Mouse (Mus musculus) myocyte (in vitro differentiated cells): Measurements from ENCODE around the gene Dusp2. TPM values are rescaled to one million over a fixed set of nuclear protein-coding genes. Genes with fewer than 3 reads are reported as not detected.

ENCODE experiments used
- H3K27me3 ChIP-seq: one replicate; pipeline ENCODE4 v1.6.1; 2011; ENCODE audit not compliant: control insufficient read depth, insufficient read depth, insufficient read length
- H3K36me3 ChIP-seq: one replicate; pipeline ENCODE4 v1.6.1; 2011; ENCODE audit not compliant: control insufficient read depth, insufficient read depth
- H3K4me2 ChIP-seq: one replicate; pipeline ENCODE4 v1.6.1; 2011; ENCODE audit warnings: low read depth, control low read depth
- H3K4me3 ChIP-seq: one replicate; pipeline ENCODE4 v1.5.1; 2011; ENCODE audit warnings: mild to moderate bottlenecking, control low read depth, moderate library complexity
- H3K79me2 ChIP-seq: one replicate; pipeline ENCODE4 v1.6.1; 2011; ENCODE audit not compliant: control insufficient read depth, insufficient read depth
- H3ac ChIP-seq: one replicate; pipeline ENCODE4 v1.6.1; 2011; ENCODE audit not compliant: control insufficient read depth, insufficient read length
- CEBPB ChIP-seq: IDR thresholded peaks from 2 replicates; pipeline ENCODE4 v1.6.1; 2011; ENCODE audit warnings: mild to moderate bottlenecking, moderate library complexity; ENCODE audit not compliant: poor library complexity, insufficient read depth, severe bottlenecking
- E2F4 ChIP-seq: IDR thresholded peaks from one replicate; pipeline ENCODE4 v1.6.1; 2011; ENCODE audit warnings: mild to moderate bottlenecking, control low read depth, moderate library complexity; ENCODE audit not compliant: insufficient read depth
- MAX ChIP-seq: IDR thresholded peaks from one replicate; pipeline ENCODE4 v1.6.1; 2011; ENCODE audit warnings: low read depth, mild to moderate bottlenecking, control low read depth
- MYOD1 ChIP-seq, 3 experiments: IDR thresholded peaks; one replicate each; pipeline ENCODE4 v1.6.1; 2011; ENCODE audit warnings: control low read depth in 2 of 3, low read depth in 2 of 3, mild to moderate bottlenecking in 2 of 3, moderate library complexity in 1 of 3; ENCODE audit not compliant: insufficient read length in 2 of 3, control insufficient read depth in 1 of 3
- MYOG ChIP-seq, 3 experiments: IDR thresholded peaks; one replicate each; pipeline ENCODE4 v1.6.1; 2011; ENCODE audit warnings: control low read depth in 2 of 3, low read depth in 2 of 3, mild to moderate bottlenecking in 2 of 3; ENCODE audit not compliant: insufficient read length in 2 of 3, control insufficient read depth in 1 of 3, insufficient read depth in 1 of 3
- POLR2A ChIP-seq: IDR thresholded peaks from one replicate; pipeline ENCODE4 v1.6.1; 2011; ENCODE audit warnings: low read depth, mild to moderate bottlenecking, control low read depth, moderate library complexity; ENCODE audit not compliant: insufficient read length
- POLR2AphosphoS2 ChIP-seq: IDR thresholded peaks from one replicate; pipeline ENCODE4 v1.6.1; 2011; ENCODE audit warnings: low read depth, control low read depth; ENCODE audit not compliant: insufficient read length
- REST ChIP-seq: IDR thresholded peaks from one replicate; pipeline ENCODE4 v1.6.1; 2011; ENCODE audit warnings: mild to moderate bottlenecking, control low read depth, moderate library complexity; ENCODE audit not compliant: insufficient read depth, insufficient read length
- SRF ChIP-seq: IDR thresholded peaks from one replicate; pipeline ENCODE4 v1.6.1; 2011; ENCODE audit warnings: low read depth; ENCODE audit not compliant: control insufficient read depth, insufficient read length
- TCF12 ChIP-seq: IDR thresholded peaks from one replicate; pipeline ENCODE4 v1.6.1; 2011; ENCODE audit warnings: mild to moderate bottlenecking, control low read depth; ENCODE audit not compliant: poor library complexity, insufficient read depth, severe bottlenecking
- TCF3 ChIP-seq: IDR thresholded peaks from one replicate; pipeline ENCODE4 v1.6.1; 2011; ENCODE audit warnings: low read depth, control low read depth; ENCODE audit not compliant: insufficient read length
- USF1 ChIP-seq: IDR thresholded peaks from one replicate; pipeline ENCODE4 v1.6.1; 2011; ENCODE audit warnings: low read depth, mild to moderate bottlenecking, control low read depth, moderate library complexity
- polyA plus RNA-seq: library from polyadenylated mRNA; unstranded; fragments of >200 nt; fragmentation: generic; extraction: Trizol; gene quantifications from one replicate; pipeline ENCODE4 v1.2.1, GENCODE M21; 2012; ENCODE audit warnings: missing spikeins

Gene Dusp2
- polyA plus RNA-seq, 1 experiment: 4.5 TPM

- Histone ChIP-seq H3K36me3 (no peaks in the 10 kb centered on the region), H3K4me3 (no peak overlapping the region), H3ac (no peak overlapping the region), H3K27me3 (no peaks in the 10 kb centered on the region), H3K4me2 (no peak overlapping the region), H3K79me2 (no peaks in the 10 kb centered on the region)
- TF ChIP-seq POLR2AphosphoS2 (no peak), SRF (no peak), POLR2A (no peak), CEBPB (no peak), USF1 (no peak), MYOG (IDR thresholded peaks at IDR 0.05; ENCODE audit: control insufficient read depth in 1 of 3, insufficient read depth in 1 of 3, insufficient read length in 2 of 3, low read depth in 2 of 3) (no peak), TCF3 (no peak), TCF12 (no peak), MAX (no peak), MYOD1 (IDR thresholded peaks at IDR 0.05; ENCODE audit: control insufficient read depth in 1 of 3, insufficient read length in 2 of 3, low read depth in 2 of 3) (no peak), REST (no peak), E2F4 (no peak)
These were observed 19.5 kb upstream of the Dusp2 start for GRCm38 (mm10) chr2:127316431-127316830.

- no peaks in the 10 kb centered on the region for H3K27me3 ChIP-seq
- no peaks in the 10 kb centered on the region for H3K79me2 ChIP-seq
- no peak overlapping the region for H3K4me3 ChIP-seq
- H3K36me3 ChIP-seq: no peaks in the 10 kb centered on the region
- no peak for TF ChIP-seq CEBPB
- TF ChIP-seq MYOG (IDR thresholded peaks at IDR 0.05; ENCODE audit: control insufficient read depth in 1 of 3, insufficient read depth in 1 of 3, insufficient read length in 2 of 3, low read depth in 2 of 3): no peak
- no peak for TF ChIP-seq POLR2AphosphoS2
- TF ChIP-seq TCF12: no peak
- TF ChIP-seq USF1: no peak
- TF ChIP-seq SRF: no peak
- no peak for TF ChIP-seq MAX
- TF ChIP-seq POLR2A: no peak
- no peak for TF ChIP-seq MYOD1 (IDR thresholded peaks at IDR 0.05; ENCODE audit: control insufficient read depth in 1 of 3, insufficient read length in 2 of 3, low read depth in 2 of 3)
- H3ac ChIP-seq: no peak overlapping the region
- no peak overlapping the region for H3K4me2 ChIP-seq
These were observed 17.8 kb upstream of the Dusp2 start for GRCm38 (mm10) chr2:127318136-127318535.

GRCm38 (mm10) chr2:127319071-127319470, 16.9 kb upstream of the Dusp2 start:
- no peaks in the 10 kb centered on the region for H3K36me3 ChIP-seq
- no peaks in the 10 kb centered on the region for H3K27me3 ChIP-seq
- no peak overlapping the region for H3ac ChIP-seq
- no peak overlapping the region for H3K4me3 ChIP-seq
- TF ChIP-seq CEBPB (no peak), POLR2AphosphoS2 (no peak), MAX (no peak), TCF12 (no peak), TCF3 (no peak), SRF (no peak), E2F4 (no peak), MYOD1 (IDR thresholded peaks at IDR 0.05; ENCODE audit: control insufficient read depth in 1 of 3, insufficient read length in 2 of 3, low read depth in 2 of 3) (no peak), REST (no peak), POLR2A (no peak)
- H3K79me2 ChIP-seq: no peaks in the 10 kb centered on the region
- no peak overlapping the region for H3K4me2 ChIP-seq

- no peak overlapping the region for H3ac ChIP-seq
- TF ChIP-seq POLR2A (no peak), CEBPB (no peak), SRF (no peak), REST (no peak), TCF12 (no peak), TCF3 (no peak), POLR2AphosphoS2 (no peak), MYOD1 (IDR thresholded peaks at IDR 0.05; ENCODE audit: control insufficient read depth in 1 of 3, insufficient read length in 2 of 3, low read depth in 2 of 3) (no peak), USF1 (no peak), MAX (no peak), E2F4 (no peak), MYOG (IDR thresholded peaks at IDR 0.05; ENCODE audit: control insufficient read depth in 1 of 3, insufficient read depth in 1 of 3, insufficient read length in 2 of 3, low read depth in 2 of 3) (no peak)
- H3K4me2 ChIP-seq: peak overlapping the region; percentile 61
- no peak overlapping the region for H3K4me3 ChIP-seq
- no peaks in the 10 kb centered on the region for H3K79me2 ChIP-seq
- H3K27me3 ChIP-seq: no peaks in the 10 kb centered on the region
- no peaks in the 10 kb centered on the region for H3K36me3 ChIP-seq
These were observed 13.2 kb upstream of the Dusp2 start for GRCm38 (mm10) chr2:127322671-127323285.
